Mouse (Mus musculus): ENCODE measurements around the gene Mmp8. TPM values are rescaled to one million over a fixed set of nuclear protein-coding genes. Genes with fewer than 3 reads are reported as not detected.

Gene Mmp8
- 0.10 and 0.43 TPM in 2 replicates for polyA plus RNA-seq (2012; rRNA removed; ENCODE audit: low replicate concordance)

DNA sequence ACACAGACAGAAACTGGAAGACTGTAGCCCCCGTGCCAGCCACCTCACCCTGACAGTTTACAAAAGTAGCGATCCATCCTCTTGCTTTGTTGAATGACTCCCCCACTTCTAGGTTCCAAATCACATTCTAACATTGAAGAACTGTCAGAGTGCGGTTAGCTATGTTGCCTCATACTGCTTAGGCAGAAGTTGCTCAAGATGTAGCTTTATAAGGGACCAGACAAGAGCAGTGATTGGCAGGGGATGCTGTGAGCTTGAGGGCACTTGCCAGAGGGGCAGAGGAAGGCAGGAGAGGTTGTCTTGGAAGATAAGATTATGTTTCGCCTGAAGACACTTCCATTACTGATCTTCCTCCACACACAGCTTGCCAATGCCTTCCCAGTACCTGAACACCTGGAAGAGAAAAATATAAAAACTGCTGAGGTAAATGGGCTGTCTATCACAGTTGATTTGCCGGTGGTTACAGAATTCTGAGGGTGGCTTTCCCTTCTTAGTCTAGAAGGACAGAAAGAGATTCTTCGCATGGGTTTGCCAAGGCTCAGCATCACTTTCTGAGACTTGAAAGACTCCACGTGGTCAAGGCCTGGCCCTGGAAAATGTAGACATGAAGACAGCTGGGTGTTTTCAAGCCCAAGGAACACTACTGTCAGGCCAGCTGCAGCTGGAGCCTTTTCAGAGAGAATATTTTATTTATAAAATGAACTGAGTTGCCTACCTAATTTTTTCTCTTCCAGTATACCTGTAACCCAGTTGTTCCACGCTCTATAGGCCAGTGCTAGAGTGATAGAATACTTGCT lies at the start of gene Mmp8:
Gene Mmp8 (plus strand): TSS at position 236 of the 797 bp plus-strand sequence.

DNA sequence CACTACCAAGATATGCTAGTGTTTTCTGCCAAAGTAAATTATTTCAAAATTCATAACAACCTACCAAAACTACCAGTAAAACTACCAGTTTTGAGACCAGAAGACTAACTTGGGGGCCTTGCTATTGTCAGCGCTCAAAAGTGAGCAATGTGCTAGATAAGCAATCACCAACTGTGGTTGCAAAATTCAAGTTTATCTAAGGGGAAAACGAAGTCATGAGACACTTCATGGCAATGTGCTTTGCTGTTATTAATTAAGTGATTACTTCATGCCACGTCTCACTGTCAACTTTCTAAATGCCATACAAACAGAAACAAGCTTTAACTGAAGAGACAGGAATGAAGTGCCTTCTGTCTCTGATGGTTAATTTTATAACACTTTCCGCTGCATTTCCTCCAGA lies 12.9 kb downstream of the Mmp8 start, which contains the start of gene Mmp27:
Gene Mmp27 (plus strand): TSS at position 235 of the 400 bp plus-strand sequence.

Other genes starting within 250 kb of the Mmp8 start
- gene Mmp12, start 214.1 kb upstream of the Mmp8 start, polyA plus RNA-seq (2012; rRNA removed; ENCODE audit: low replicate concordance): 0.51 and 1.7 TPM in 2 replicates
- not detected in 2 replicates for gene Mmp1b, start 170.4 kb upstream of the Mmp8 start, polyA plus RNA-seq (2012; rRNA removed; ENCODE audit: low replicate concordance)
- 28.5 and 75.5 TPM in 2 replicates for gene Mmp3, start 112.6 kb upstream of the Mmp8 start, polyA plus RNA-seq (2012; rRNA removed; ENCODE audit: low replicate concordance)
- not detected in 2 replicates for gene Mmp10, start 56.1 kb upstream of the Mmp8 start, polyA plus RNA-seq (2012; rRNA removed; ENCODE audit: low replicate concordance)
- gene Mmp27, start 12.9 kb downstream of the Mmp8 start, polyA plus RNA-seq (2012; rRNA removed; ENCODE audit: low replicate concordance): 0.70 and 2.3 TPM in 2 replicates
- gene Mmp20, start 69.8 kb downstream of the Mmp8 start, polyA plus RNA-seq (2012; rRNA removed; ENCODE audit: low replicate concordance): not detected in 2 replicates
- 0.12 and 0.26 TPM in 2 replicates for gene Mmp7, start 133.6 kb downstream of the Mmp8 start, polyA plus RNA-seq (2012; rRNA removed; ENCODE audit: low replicate concordance)
- gene Tmem123, start 205.6 kb downstream of the Mmp8 start, polyA plus RNA-seq (2012; rRNA removed; ENCODE audit: low replicate concordance): 149 TPM in 2 replicates